In genomic region chr12:76015489-76015888, GRCm38 (mm10) we compare ENCODE assay signal across 9 mouse cellular contexts.
A peak's percentile ranks its signal among the peaks of the same experiment; 100 is the strongest.
DNase-seq lines count a peak whose midpoint lies in the region; TF ChIP-seq lines count a peak whose summit lies in the region.
"Had no signal": no experiment of that assay in that cellular context is flagged by ENCODE, and none has a peak within 500 bp of the region (broad histone marks: within the 10 kb centered on the region; RNA-seq: fewer than 3 reads in every experiment).

No protein-coding gene starts in this region.

- H3K4me3 ChIP-seq in cerebellum, adult 2 months (replicated peaks; ENCODE audit: insufficient read depth, low read depth, low read length) = no peak overlapping the region
- H3K4me3 ChIP-seq: heart, embryonic 15.5 days had no signal

- WGBS in cerebellum, adult 2 months = 43% methylated on average over 11 of the region's 11 CpGs

- no peaks in the 10 kb centered on the region for H3K27me3 ChIP-seq in cerebellum, adult 2 months (ENCODE audit: control insufficient read depth, insufficient read depth, low read length)
- H3K27me3 ChIP-seq: heart, embryonic 15.5 days had no signal

- peak; percentile 11 for DNase-seq in adrenal gland, postnatal 14 days
- no peak for DNase-seq in adrenal gland, postnatal 25 days
- peak; percentile 22 to 43 for DNase-seq in cerebellum, adult 2 months
- peak; percentile 50 for DNase-seq in kidney, adult 9 months
- peak; percentile 9 for DNase-seq in ovary, postnatal 10 days (ENCODE audit: low spot score)
- no peak for DNase-seq in natural killer cell, adult 2 months (ENCODE audit: low spot score in 2 of 2)
- DNase-seq in B cell, adult 2 months = no peak
- DNase-seq in right cerebral cortex, postnatal 25 days = no peak

- TF ChIP-seq POLR2A in cerebellum, adult 2 months (IDR thresholded peaks at IDR 0.05; ENCODE audit: borderline replicate concordance, insufficient read depth, low read length) = no peak

- 0 out of 2 replicates have a peak, but pooled peaks have one; percentile 1 for TF ChIP-seq CTCF in cerebellum, adult 2 months (IDR thresholded peaks at IDR 0.05; ENCODE audit: borderline replicate concordance, insufficient read depth, low read depth, low read length)

- no peak overlapping the region for H3K27ac ChIP-seq in cerebellum, adult 2 months (ENCODE audit: insufficient read depth, low read length)
- H3K27ac ChIP-seq: heart, embryonic 15.5 days had no signal

- H3K4me1 ChIP-seq in cerebellum, adult 2 months (ENCODE audit: control insufficient read depth, insufficient read depth, low read length) = no peaks in the 10 kb centered on the region

Comparison
In these comparisons a context has a peak if more than half of its experiments do, and no peak if none do; other contexts are left out.
1. DNase-seq: peak in adrenal gland, postnatal 14 days (single experiment), cerebellum, adult 2 months (2 of 2), kidney, adult 9 months (single experiment) and ovary, postnatal 10 days (single experiment); none in adrenal gland, postnatal 25 days (single experiment), natural killer cell, adult 2 months (0 of 2), B cell, adult 2 months (0 of 2) and right cerebral cortex, postnatal 25 days (single experiment).